Mouse (Mus musculus) forebrain, embryonic 16.5 days (tissue): Measurements from ENCODE around the gene Grxcr1. TPM values are rescaled to one million over a fixed set of nuclear protein-coding genes. Genes with fewer than 3 reads are reported as not detected.
A peak's percentile ranks its signal among the peaks of the same experiment; 100 is the strongest.

ENCODE experiments used
- ATAC-seq: fragments of 200-750 bp; cut with Nextera tagmentation; 2 replicates; pipeline ENCODE4 v1.8.0; 2017; ENCODE audit warnings: mild to moderate bottlenecking, moderate library complexity
- H3K27ac ChIP-seq: fragments of 300-500 bp; sonication (generic); 2 replicates; pipeline ENCODE4 v1.5.1; 2014; ENCODE audit warnings: low read length, control low read depth
- H3K27me3 ChIP-seq: fragments of 300-500 bp; sonication (generic); replicated peaks from 2 replicates; pipeline ENCODE4 v1.6.1; 2014; ENCODE audit warnings: low read length; ENCODE audit not compliant: control insufficient read depth, insufficient read depth
- H3K36me3 ChIP-seq: fragments of 300-500 bp; sonication (generic); 2 replicates; pipeline ENCODE4 v1.6.1; 2014; ENCODE audit not compliant: control insufficient read depth, insufficient read depth
- H3K4me1 ChIP-seq: fragments of 300-500 bp; sonication (generic); replicated peaks from 2 replicates; pipeline ENCODE4 v1.6.1; 2014; ENCODE audit warnings: low read length; ENCODE audit not compliant: control insufficient read depth, insufficient read depth
- H3K4me2 ChIP-seq: fragments of 300-500 bp; sonication (generic); 2 replicates; pipeline ENCODE4 v1.6.1; 2014; ENCODE audit warnings: mild to moderate bottlenecking, low read length, control low read depth
- H3K4me3 ChIP-seq: fragments of 300-500 bp; sonication (generic); replicated peaks from 2 replicates; pipeline ENCODE4 v1.5.1; 2014; ENCODE audit warnings: mild to moderate bottlenecking, low read length, control low read depth
- H3K9ac ChIP-seq: fragments of 300-500 bp; sonication (generic); replicated peaks from 2 replicates; pipeline ENCODE4 v1.6.1; 2014; ENCODE audit warnings: low read depth, low read length, control low read depth
- H3K9me3 ChIP-seq: fragments of 300-500 bp; sonication (generic); 2 replicates; pipeline ENCODE4 v1.6.1; 2016; ENCODE audit warnings: low read length; ENCODE audit not compliant: control insufficient read depth
- WGBS: fragments of 180-500 bp; shearing (Covaris S2); extraction: QIAGEN DNeasy Blood & Tissue Kit; methylation state at CpG from one replicate; pipeline ENCODE4 v1.1.7; 2014; 5-methylcytosine and 5-hydroxymethylcytosine counted together
- polyA plus RNA-seq: library from polyadenylated mRNA; unstranded; fragments of >200 nt; fragmentation: Nextera tagmentation; extraction: Ambion mirVana; gene quantifications from 2 replicates; pipeline ENCODE4 v1.2.1, GENCODE M21; 2015

Gene Grxcr1
- polyA plus RNA-seq, 1 experiment from 2014 or later, result not detected

- 51% methylated on average over 2 of the region's 2 CpGs for WGBS
- no peaks in the 10 kb centered on the region for H3K36me3 ChIP-seq
- no peak overlapping the region for H3K4me2 ChIP-seq
- H3K27ac ChIP-seq, result no peak overlapping the region
- H3K4me1 ChIP-seq, result no peaks in the 10 kb centered on the region
- no peaks in the 10 kb centered on the region for H3K27me3 ChIP-seq
- no peak overlapping the region for H3K9ac ChIP-seq
- H3K9me3 ChIP-seq, result no peaks in the 10 kb centered on the region
- H3K4me3 ChIP-seq, result no peak overlapping the region
- 0 out of 2 replicates have a peak, but pooled peaks have one; percentile 47 for ATAC-seq
Observed at GRCm38 (mm10) chr5:68026658-68027422, 4.8 kb upstream of the Grxcr1 start.

DNA sequence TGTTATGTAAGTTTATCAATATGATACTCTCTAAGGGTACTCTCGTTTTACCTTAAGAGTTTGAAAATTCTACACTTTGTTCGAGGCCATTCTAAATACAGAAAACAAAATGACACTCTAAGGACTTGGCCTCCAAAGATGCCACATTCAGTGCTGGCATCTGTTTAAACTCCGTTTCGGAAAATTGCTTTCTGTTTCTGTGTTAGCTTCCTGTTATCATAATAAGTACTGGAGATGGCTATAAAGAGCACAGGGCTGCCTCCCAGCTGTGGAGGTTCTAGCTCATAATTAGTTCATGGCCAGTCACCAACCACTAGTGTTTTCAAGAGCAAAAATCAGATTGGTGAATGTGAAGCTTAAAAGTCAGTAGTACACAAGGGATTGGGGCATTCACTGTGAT, 4.2 kb upstream of the Grxcr1 start:
- Histone ChIP-seq H3K4me3 (no peak overlapping the region), H3K9ac (no peak overlapping the region), H3K36me3 (no peaks in the 10 kb centered on the region), H3K4me2 (no peak overlapping the region), H3K27ac (no peak overlapping the region), H3K27me3 (no peaks in the 10 kb centered on the region), H3K9me3 (no peaks in the 10 kb centered on the region), H3K4me1 (no peaks in the 10 kb centered on the region)
- no peak for ATAC-seq
- 77% methylated on average over 4 of the region's 4 CpGs for WGBS

DNA sequence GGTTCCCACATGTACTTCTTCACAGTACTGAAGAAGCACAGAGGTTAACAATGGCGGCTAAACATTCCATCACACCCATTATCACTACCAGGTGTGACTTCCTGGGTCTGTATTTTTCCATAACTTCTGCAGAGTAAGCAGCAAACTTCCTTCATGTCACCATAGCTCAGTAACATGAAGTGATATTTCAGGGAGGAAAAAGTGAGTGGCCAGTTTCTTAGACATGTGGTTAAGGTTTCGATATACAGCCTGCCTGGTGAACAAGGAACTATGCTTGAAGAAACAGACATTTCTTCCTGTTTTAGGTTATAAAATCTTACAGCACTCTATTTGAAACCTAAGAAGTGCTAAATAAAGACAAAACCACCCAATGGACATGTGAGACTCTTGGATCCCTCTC, 1.7 kb downstream of the Grxcr1 start:
- no peak for ATAC-seq
- Histone ChIP-seq H3K27ac (no peak overlapping the region), H3K9ac (no peak overlapping the region), H3K9me3 (no peaks in the 10 kb centered on the region), H3K4me1 (no peaks in the 10 kb centered on the region), H3K4me2 (no peak overlapping the region), H3K36me3 (no peaks in the 10 kb centered on the region), H3K4me3 (no peak overlapping the region), H3K27me3 (no peaks in the 10 kb centered on the region)
- WGBS, result 96% methylated on average over 2 of the region's 2 CpGs

DNA sequence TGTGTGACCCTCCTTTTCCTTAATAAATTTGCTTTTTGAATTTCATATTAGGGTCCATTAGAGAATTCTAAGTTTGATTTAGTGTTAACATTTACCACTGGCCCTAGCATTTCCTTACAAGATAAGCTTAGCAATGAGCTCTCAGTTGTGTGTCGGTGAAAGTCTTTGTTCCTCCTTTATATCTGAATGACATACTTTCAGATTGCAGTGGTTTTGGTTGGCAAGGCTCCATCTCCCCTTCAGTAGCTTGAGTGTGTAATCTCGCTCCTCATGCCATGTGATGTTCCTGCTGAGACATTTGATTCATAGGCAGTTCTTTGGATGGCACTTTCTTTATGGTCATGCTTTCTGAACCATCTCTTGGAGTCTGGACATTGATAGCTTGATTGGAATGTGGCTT, 7.4 kb downstream of the Grxcr1 start:
- Histone ChIP-seq H3K27ac (no peak overlapping the region), H3K27me3 (no peaks in the 10 kb centered on the region), H3K4me3 (no peak overlapping the region), H3K9ac (no peak overlapping the region), H3K4me2 (no peak overlapping the region), H3K4me1 (no peaks in the 10 kb centered on the region), H3K36me3 (no peaks in the 10 kb centered on the region), H3K9me3 (no peaks in the 10 kb centered on the region)
- ATAC-seq, result no peak
- 79% methylated on average over 2 of the region's 2 CpGs for WGBS

DNA sequence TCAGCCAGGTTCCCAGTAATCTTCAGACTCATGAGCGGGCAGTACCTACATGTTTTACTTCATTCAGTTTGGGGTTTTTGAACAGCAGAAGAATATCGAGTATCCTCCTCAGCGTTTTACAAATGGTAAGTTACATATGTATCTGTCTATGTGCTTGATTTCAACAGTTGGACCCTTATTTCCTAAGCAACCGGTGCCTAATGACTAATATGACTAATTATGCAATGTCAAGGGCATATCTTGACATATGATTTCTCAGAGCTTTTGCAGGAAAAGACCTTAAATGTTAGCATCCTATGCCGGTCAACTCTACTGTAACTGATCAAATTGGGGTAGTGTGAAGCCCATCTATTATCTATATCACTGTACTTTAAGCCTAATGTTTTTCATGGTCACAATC, 11.7 kb downstream of the Grxcr1 start:
- WGBS, result 95% methylated on average over 5 of the region's 5 CpGs
- no peak for ATAC-seq
- Histone ChIP-seq H3K9ac (no peak overlapping the region), H3K4me3 (no peak overlapping the region), H3K27ac (no peak overlapping the region), H3K9me3 (no peaks in the 10 kb centered on the region), H3K36me3 (no peaks in the 10 kb centered on the region), H3K4me2 (no peak overlapping the region), H3K27me3 (no peaks in the 10 kb centered on the region), H3K4me1 (no peaks in the 10 kb centered on the region)

- Histone ChIP-seq H3K4me1 (no peaks in the 10 kb centered on the region), H3K36me3 (no peaks in the 10 kb centered on the region), H3K27me3 (no peaks in the 10 kb centered on the region), H3K9me3 (no peaks in the 10 kb centered on the region), H3K9ac (no peak overlapping the region), H3K4me2 (no peak overlapping the region), H3K4me3 (no peak overlapping the region), H3K27ac (no peak overlapping the region)
- 65% methylated on average over 4 of the region's 4 CpGs for WGBS
- ATAC-seq, result no peak
Observed at GRCm38 (mm10) chr5:68048783-68049182, 17.1 kb downstream of the Grxcr1 start.

GRCm38 (mm10) chr5:68049536-68049935, 17.9 kb downstream of the Grxcr1 start:
- Histone ChIP-seq H3K9me3 (no peaks in the 10 kb centered on the region), H3K27me3 (no peaks in the 10 kb centered on the region), H3K9ac (no peak overlapping the region), H3K27ac (no peak overlapping the region), H3K4me3 (no peak overlapping the region), H3K4me2 (no peak overlapping the region), H3K4me1 (no peaks in the 10 kb centered on the region), H3K36me3 (no peaks in the 10 kb centered on the region)
- ATAC-seq, result no peak
- 56% methylated on average over 4 of the region's 4 CpGs for WGBS

DNA sequence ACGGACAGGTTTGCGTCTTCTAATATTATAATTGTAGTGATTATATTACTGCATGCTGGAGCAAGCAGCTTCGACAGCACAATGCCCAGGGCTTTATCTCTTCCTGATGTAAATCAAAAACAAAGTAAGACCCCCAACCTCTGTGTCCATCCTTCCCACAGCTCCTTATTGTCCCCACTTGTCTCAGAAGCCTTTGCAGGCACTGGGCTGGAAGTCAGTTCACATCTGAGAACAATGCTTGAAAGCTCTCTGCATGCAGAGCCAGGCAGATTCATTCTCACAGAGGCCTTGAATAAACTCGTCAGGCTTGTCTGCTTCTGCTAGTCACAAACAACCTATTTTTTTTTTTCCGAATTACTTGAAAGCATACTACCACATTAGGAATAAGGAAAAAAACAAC, 19.5 kb downstream of the Grxcr1 start:
- Histone ChIP-seq H3K27me3 (no peaks in the 10 kb centered on the region), H3K4me3 (no peak overlapping the region), H3K27ac (no peak overlapping the region), H3K36me3 (no peaks in the 10 kb centered on the region), H3K4me2 (no peak overlapping the region), H3K9me3 (no peaks in the 10 kb centered on the region), H3K9ac (no peak overlapping the region), H3K4me1 (no peaks in the 10 kb centered on the region)
- ATAC-seq, result no peak
- 13% methylated on average over 5 of the region's 5 CpGs for WGBS

DNA sequence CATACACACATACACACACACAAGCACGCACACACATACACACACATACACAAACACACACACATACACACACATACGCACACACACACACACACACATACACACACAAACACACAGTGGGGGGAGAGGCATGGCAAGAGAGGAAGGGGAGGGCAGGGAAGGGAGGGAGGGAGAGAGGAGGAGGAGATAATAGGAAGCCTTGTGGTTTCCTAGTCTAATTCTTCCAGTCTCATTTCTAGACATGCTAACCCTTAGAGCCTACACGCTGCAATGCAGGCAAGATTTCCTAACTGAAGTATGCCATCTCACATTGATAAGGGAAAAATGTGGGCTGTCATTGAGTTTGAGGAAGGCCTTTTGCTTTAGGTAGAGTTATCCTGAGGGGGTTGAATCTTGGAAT, 25.9 kb downstream of the Grxcr1 start:
- Histone ChIP-seq H3K4me3 (no peak overlapping the region), H3K36me3 (no peaks in the 10 kb centered on the region), H3K9me3 (no peaks in the 10 kb centered on the region), H3K27me3 (no peaks in the 10 kb centered on the region), H3K4me1 (no peaks in the 10 kb centered on the region), H3K4me2 (no peak overlapping the region), H3K27ac (no peak overlapping the region), H3K9ac (no peak overlapping the region)
- WGBS, result 98% methylated on average over 3 of the region's 3 CpGs
- ATAC-seq, result no peak

DNA sequence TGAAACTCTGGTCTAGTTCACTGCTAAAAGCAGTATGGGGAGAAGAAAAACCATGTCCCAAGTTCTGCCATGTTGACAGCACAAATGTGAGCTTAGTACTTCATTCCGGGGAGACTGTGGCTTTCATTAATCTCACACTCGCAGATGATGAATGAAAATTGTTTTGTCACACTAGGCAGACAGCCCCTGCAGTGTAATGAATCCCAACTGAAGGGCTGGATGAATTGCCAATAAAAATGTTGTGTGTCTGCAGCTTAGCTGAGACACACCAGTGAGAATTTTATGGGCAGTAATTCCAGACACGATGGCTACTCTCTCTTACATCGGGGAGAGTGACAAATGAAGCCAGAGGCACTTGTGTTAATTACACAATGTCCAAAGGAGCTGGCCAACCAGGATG, 37.1 kb downstream of the Grxcr1 start:
- H3K9ac ChIP-seq, result no peak overlapping the region
- whole genome bisulfite sequencing, result 70% methylated on average over 4 of the region's 4 CpGs
- H3K4me3 ChIP-seq, result no peak overlapping the region
- H3K27ac ChIP-seq, result no peak overlapping the region
- no peaks in the 10 kb centered on the region for H3K9me3 ChIP-seq
- H3K36me3 ChIP-seq, result no peaks in the 10 kb centered on the region
- ATAC-seq, result no peak
- no peak overlapping the region for H3K4me2 ChIP-seq
- H3K4me1 ChIP-seq, result no peaks in the 10 kb centered on the region
- H3K27me3 ChIP-seq, result no peaks in the 10 kb centered on the region
